Mouse (Mus musculus) cerebellum, adult (tissue): ENCODE data around the gene Tmem60.

Source experiments
- ATAC-seq: cut with Nextera tagmentation; 2 replicates; pipeline ENCODE4 v1.9.2; 2017; ENCODE audit warnings: mild to moderate bottlenecking, moderate library complexity, mixed read lengths; ENCODE audit not compliant: insufficient number of reproducible peaks, low FRiP score, low TSS enrichment

Gene Tmem60

DNA sequence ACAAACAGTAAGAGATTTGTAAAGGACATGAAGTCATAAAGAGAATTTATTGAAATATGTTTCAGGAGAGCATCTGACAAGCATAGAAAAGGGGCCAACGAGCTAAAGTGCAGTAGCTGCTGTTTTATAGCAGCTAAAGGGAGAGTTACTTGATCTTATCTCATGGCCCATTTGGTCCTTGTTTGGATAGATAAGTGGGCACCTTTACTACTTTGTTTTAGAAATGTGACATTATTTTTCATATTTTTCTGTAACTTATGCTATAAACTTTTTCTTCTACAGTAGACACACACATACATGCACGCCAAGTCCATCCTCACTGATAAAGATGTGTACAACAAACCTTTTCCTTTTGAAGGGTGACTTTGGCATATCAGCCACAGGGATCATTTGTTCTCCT is 23.4 kb downstream of the Tmem60 start:
- ATAC-seq, result no peak

DNA sequence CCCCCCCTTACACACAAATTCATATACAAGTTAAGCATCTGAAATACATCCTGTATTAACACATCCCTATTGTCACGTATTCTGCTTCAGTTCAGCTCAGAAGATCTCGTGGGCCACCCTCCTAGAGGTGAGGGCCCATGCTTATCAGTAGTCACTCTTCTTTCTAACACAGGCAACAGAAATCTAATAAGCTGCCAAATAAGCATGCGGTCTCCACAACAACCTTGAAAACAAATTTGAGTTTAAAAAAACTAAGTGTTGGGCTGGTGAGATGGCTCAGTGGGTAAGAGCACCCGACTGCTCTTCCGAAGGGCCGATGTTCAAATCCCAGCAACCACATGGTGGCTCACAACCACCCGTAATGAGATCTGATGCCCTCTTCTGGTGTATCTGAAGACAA is 24.2 kb downstream of the Tmem60 start:
- no peak for ATAC-seq

DNA sequence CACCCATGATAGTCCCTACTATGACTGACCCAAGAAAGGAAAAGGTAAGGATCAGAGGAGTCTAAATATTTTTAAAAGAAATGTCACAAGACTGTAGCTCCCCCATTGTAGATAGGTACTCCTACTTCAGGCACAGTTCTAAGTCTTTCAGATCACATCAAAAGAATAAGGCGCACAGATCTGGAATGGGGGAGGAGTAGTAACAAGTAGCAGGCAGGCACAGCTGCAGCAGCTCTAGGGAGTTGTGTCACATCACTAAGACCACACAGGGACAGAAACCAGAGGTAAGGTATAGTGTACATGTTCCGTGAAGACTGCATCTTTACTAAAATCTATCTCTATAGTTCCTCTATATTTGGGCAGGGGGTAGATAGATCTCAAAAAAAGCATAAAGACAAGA is 29.8 kb downstream of the Tmem60 start:
- no peak for ATAC-seq

DNA sequence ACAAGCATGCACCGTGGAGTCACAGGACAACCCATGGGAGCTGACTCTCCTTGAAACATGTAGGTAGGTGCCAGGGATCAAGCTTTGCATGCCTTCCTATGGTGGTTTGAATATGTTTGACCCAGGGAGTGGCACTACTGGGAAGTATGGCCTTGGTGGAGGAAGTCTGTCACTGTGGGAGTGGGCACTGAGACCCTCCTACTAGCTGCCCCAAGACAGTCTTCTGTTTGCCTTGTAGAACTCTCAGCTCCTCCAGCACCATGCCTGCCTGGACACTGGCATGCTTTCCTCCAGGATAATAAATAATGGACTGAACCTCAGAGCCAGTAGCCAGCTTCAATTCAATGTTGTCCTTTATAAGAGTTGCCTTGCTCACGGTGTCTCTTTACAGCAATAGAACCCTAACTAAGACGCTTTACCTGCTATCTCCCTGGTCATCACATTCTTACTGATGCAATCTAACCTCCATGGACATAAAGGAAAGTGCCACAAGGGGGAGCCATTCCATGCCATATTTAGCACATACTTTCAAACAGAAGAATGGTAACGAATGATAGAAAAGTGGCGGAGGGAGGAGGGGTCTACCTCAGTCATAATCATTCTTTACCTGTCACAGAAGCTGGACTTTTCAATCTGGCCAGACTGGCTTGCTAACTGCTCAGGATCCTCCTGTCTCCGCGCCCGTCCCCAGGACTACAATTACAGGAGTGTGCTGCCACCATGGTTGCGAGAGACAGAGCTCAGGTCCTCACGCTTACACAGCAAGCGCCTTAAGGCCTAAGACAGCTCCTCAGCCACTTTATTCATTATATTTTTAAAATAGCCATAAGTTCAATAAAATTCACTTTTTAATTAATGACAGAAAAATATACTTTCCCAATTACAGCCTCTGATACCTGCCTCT is 31.6 kb downstream of the Tmem60 start:
- peak; percentile 90 for ATAC-seq

DNA sequence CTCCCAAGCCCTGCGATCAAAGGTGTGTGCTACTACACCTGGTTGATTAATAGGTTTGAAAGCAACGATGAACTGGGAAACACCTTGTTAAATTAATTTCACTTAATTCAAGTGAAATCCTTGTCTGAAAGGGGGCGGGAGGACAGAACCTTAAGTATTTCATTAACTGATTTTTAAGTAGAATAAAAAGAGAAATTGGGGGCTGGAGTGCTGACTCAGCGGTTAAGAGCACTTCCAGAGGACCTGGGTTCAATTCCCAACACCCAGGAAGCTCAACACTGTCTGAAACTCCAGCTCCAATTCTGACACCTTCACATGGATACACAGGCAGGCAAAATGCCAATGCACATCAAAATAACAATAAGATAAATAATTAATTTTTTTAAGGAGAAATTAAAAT is 37.0 kb downstream of the Tmem60 start:
- ATAC-seq, result no peak

DNA sequence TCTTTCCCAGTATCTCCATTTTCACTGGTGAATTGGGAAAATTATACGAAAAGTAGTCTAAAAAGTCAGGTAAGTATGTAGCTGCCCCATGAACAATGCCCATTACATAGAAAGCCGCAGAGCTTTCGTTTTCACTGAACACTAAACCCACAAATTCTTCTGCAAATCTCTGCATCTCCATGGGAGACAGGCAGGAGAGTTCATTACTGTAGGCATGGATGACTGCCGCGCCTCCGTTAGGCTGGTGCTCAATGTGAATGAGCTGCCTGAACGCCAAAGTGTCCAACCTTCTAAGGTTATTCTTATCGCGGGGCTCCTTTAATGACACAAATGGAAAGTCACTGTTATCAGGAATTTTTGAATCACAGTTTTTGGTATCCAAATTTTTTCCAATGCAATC is 37.6 kb downstream of the Tmem60 start:
- ATAC-seq, result no peak

DNA sequence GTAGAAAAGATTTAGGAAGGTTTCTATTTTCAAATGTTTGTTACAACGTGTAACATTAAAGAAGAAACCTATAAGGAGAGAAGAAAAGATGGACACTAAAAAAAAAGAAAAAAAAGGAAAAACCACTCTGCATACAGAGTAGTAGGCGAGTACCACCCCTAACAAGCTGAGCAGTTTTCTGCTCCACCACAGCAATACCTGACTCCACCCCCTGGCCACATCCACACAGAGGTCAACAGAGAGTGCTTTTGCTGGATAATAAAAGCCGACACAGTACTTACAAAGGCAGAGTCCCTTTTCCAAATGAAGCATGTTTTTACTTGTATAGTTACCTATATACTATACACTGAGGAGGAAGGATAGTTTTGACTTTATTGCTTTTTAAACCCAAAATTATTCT is 42.6 kb downstream of the Tmem60 start:
- no peak for ATAC-seq

DNA sequence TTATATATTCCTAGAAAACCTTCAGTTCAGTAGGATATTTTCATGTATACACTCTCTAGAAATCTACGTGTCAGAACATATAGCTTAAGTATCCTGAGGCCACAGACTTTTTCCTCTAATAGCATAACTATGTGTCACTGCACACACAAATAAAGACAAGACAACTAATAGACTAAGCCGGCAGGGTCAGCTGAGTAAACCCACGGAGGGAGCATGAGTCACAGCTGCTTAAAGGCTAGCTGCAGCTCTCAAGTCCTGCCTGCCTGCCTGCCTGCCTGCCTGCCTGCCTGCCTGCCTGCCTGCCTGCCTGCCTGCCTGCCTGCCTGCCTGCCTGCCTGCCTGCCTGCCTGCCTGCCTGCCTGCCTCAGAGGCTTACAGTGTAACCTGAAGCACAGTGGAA is 43.5 kb downstream of the Tmem60 start:
- no peak for ATAC-seq

DNA sequence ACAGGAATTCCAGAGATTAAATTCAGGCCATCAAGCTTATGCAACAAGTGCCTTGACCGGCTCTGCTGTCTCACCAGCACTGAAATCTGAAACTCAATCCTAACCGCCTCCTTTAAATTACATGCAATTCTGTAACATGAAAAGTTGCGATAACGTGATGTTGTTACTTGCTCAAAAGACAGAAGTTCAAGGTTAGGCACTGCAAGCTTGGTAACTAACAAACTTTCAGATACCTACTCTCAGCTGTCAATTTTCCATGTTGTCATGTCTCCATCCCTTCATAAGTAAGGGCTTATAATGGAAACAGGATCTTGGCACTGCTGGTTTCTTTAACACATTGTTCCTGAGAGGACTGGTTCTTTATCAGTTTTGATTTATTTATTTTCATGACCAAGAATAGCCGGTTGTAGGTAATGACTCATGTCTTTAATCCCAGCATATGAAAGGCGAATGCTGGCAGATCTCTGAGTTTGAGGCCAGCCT is 47.7 kb downstream of the Tmem60 start:
- ATAC-seq, result no peak

DNA sequence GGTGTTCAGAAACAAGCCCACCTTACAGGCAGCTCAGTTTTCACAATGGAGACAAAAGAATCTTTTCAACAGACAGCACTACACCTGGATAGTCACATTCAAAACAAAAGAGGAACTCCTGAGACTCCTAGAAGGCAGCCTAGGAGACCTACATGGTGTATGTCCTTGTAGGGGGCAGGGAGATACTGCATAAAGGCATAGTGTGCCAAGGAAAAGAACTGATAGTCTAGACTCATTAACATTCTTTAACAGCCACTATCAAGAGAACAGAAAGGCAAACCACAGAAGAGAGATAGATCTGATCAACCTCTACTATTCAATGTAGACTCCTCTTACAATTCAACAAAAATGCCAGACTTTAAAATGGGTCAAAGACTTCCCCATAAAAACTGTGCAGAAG is 48.4 kb downstream of the Tmem60 start:
- no peak for ATAC-seq

DNA sequence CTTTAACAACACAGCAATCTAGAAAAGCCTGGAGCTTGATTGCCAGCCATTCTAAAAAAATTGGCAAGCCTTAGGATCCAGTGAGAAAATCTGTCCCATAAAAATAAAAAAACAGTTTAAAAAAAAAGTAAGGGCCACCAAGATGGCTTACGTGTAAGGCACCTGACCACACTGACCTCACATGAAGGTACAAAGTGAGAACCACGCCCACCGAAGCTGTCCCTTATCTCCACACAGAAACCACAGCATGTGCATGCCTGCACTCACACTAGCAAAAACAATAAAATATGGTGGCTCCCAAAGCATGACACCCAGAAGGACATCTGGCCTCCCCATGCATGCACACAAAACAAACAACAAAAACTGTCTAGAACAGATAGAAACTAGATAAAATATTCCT is 49.3 kb downstream of the Tmem60 start:
- no peak for ATAC-seq

DNA sequence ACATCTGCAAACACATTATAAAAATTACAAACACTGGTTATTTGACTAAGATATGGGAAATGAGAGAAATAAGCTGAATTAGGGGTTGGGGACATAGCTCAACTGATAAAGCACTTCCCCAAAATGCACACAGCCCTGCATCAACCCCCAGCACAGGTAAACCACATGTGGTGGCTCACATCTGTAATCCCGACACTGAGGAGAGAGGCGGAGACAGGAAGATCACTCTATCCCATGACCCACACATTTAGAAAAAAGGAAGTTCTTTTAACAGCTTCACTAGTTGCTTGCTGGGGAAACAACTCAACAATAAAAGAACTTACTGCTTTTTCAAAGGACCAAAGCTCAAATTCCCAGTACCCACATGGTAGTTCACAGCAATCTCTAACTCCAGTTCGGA is 50.6 kb downstream of the Tmem60 start:
- ATAC-seq, result no peak

DNA sequence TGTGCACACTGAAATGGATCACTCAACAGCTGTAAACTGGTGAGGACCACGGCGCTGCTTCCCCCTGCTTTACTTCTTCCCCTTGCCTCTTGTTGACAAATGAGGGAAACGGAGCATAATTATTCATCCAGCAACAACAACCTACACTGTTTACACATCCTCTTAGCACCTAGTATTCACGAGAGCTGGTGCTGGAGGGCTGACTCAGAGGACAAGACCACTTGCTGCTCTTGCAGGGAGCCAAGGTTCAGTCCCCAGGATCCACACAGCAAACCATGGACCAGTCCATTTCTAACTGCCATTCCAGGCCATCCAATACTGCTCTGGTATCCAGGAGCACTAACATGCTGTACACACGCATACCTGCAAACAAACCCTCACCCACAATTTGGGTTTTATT is 53.9 kb downstream of the Tmem60 start:
- ATAC-seq, result no peak
